Mouse (Mus musculus) heart, embryonic 13.5 days (tissue): ENCODE data around the gene Slc10a7. TPM values are rescaled to one million over a fixed set of nuclear protein-coding genes. Genes with fewer than 3 reads are reported as not detected.
A peak's percentile ranks its signal among the peaks of the same experiment; 100 is the strongest.
"Not testable (repeated sequence)": the region's sequence is repeated elsewhere in the genome, so short reads cannot be mapped to it uniquely, and the experiment has no call there.

ENCODE experiments used
- ATAC-seq: fragments of 200-750 bp; cut with Nextera tagmentation; 2 replicates; pipeline ENCODE4 v1.8.0; 2017; ENCODE audit warnings: moderate TSS enrichment; ENCODE audit not compliant: insufficient number of reproducible peaks, low FRiP score, low TSS enrichment; ENCODE audit errors: extremely low read depth
- H3K27ac ChIP-seq: fragments of 300-500 bp; sonication (generic); replicated peaks from 2 replicates; pipeline ENCODE4 v1.5.1; 2015; ENCODE audit warnings: moderate library complexity, mild to moderate bottlenecking, inconsistent platforms
- H3K27me3 ChIP-seq: fragments of 300-500 bp; sonication (generic); replicated peaks from 2 replicates; pipeline ENCODE4 v1.6.1; 2015; ENCODE audit warnings: mild to moderate bottlenecking, inconsistent platforms
- H3K36me3 ChIP-seq: fragments of 300-500 bp; sonication (generic); 2 replicates; pipeline ENCODE4 v1.6.1; 2015; ENCODE audit warnings: mild to moderate bottlenecking, inconsistent platforms
- H3K4me1 ChIP-seq: fragments of 300-500 bp; sonication (generic); 2 replicates; pipeline ENCODE4 v1.6.1; 2015; ENCODE audit warnings: inconsistent platforms
- H3K4me2 ChIP-seq: fragments of 300-500 bp; sonication (generic); 2 replicates; pipeline ENCODE4 v1.6.1; 2015; ENCODE audit warnings: inconsistent platforms, mild to moderate bottlenecking, moderate library complexity
- H3K4me3 ChIP-seq: fragments of 300-500 bp; sonication (generic); 2 replicates; pipeline ENCODE4 v1.5.1; 2015; ENCODE audit warnings: moderate library complexity, mild to moderate bottlenecking, inconsistent platforms
- H3K9ac ChIP-seq: fragments of 300-500 bp; sonication (generic); 2 replicates; pipeline ENCODE4 v1.6.1; 2015; ENCODE audit warnings: inconsistent platforms, mild to moderate bottlenecking, moderate library complexity
- H3K9me3 ChIP-seq: fragments of 300-500 bp; sonication (generic); 2 replicates; pipeline ENCODE4 v1.6.1; 2016; ENCODE audit warnings: inconsistent platforms
- WGBS: fragments of 180-500 bp; shearing (Covaris S2); methylation state at CpG from one replicate; pipeline ENCODE4 v1.1.7; 2015; ENCODE audit warnings: mixed read lengths; 5-methylcytosine and 5-hydroxymethylcytosine counted together
- polyA plus RNA-seq: library from polyadenylated mRNA; unstranded; fragments of >200 nt; fragmentation: Nextera tagmentation; extraction: Ambion mirVana; gene quantifications from 2 replicates; pipeline ENCODE4 v1.2.1, GENCODE M21; 2015

The Slc10a7 gene
- polyA plus RNA-seq, 1 experiment from 2014 or later = 10.5 TPM

DNA sequence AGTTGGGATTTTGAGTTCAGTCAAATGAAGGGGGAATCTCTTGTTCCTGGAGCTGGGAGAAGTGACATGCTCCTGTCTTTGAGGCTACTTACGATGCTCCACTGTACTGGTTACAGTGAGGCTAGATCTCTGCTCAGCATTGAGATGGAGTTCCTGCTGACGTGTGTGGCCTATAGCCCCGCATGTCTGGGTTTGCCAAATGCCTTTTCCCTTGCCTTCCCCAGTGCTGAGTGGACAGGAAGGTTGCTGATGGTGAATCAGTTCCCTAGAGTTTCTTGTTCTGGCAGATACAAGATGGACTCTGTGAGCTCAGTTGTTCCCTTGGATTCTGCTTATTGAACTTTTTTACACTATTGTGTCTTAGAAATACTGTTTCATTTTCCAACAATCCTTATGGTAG is 1.8 kb downstream of the Slc10a7 start:
- Histone ChIP-seq H3K4me3 (no peak overlapping the region), H3K27me3 (no peaks in the 10 kb centered on the region), H3K9me3 (no peaks in the 10 kb centered on the region), H3K9ac (0 out of 2 replicates have a peak overlapping the region, but pooled peaks have one; percentile 17), H3K36me3 (peaks cover 24% of the 10 kb centered on the region), H3K4me2 (peak overlapping the region; percentile 98), H3K4me1 (peaks cover 17% of the 10 kb centered on the region), H3K27ac (no peak overlapping the region)
- WGBS = 46% methylated on average over 3 of the region's 3 CpGs
- no peak for ATAC-seq

DNA sequence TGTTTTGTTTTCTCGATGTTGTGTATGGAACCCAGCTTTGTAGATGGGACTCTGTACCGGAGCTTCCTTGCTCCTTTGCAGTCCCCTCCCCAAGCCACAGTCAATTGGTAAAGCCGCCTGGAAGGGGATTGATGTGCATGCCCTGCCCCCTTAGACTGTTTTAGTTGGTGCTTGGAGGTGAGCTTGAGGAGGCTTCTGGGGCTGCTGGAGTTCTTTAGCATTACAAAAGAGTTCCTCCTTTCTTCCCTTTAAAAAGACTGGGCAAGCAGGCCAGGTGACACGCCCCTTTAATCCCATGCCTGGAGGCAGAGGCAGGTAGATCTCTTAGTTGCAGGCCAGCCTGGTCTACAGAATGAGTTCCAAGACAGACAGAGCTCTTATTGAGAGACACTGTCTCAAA is 4.0 kb downstream of the Slc10a7 start:
- 85% methylated on average over 4 of the region's 4 CpGs for WGBS
- H3K36me3 ChIP-seq = peaks cover 33% of the 10 kb centered on the region

DNA sequence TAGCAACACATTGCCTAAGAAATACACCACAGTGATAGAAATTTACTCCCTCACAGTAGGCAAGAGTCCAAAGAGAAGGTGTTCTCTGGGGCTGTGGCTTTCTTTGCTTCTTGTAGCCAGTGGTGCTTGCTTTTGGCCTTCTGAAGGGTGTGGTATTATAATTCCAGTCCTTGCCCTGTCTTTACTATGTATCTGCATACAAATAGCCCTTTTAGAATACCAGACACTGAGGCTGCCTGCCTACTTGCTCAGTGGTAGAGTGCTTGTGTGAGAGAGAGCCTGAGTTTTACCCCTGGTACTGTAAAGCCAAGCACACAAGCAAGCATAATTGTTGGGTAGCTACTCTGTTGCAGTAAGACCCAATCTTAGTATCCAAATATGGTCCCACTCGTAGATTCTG is 5.6 kb downstream of the Slc10a7 start:
- H3K27ac ChIP-seq = no peak overlapping the region
- no peak overlapping the region for H3K9ac ChIP-seq
- no peaks in the 10 kb centered on the region for H3K9me3 ChIP-seq
- no peak overlapping the region for H3K4me3 ChIP-seq
- ATAC-seq = no peak
- H3K27me3 ChIP-seq = no peaks in the 10 kb centered on the region
- WGBS = 84% methylated on average over 1 of the region's 1 CpGs
- H3K4me1 ChIP-seq = peaks cover 9% of the 10 kb centered on the region
- no peak overlapping the region for H3K4me2 ChIP-seq
- H3K36me3 ChIP-seq = peaks cover 35% of the 10 kb centered on the region

More for the DNA sequence above, 4.0 kb downstream of the Slc10a7 start:
- no peak overlapping the region for H3K27ac ChIP-seq
- H3K27me3 ChIP-seq = no peaks in the 10 kb centered on the region
- H3K4me2 ChIP-seq = no peak overlapping the region
- H3K4me1 ChIP-seq = peaks cover 9% of the 10 kb centered on the region
- ATAC-seq = no peak
- no peak overlapping the region for H3K9ac ChIP-seq
- no peak overlapping the region for H3K4me3 ChIP-seq
- no peaks in the 10 kb centered on the region for H3K9me3 ChIP-seq

DNA sequence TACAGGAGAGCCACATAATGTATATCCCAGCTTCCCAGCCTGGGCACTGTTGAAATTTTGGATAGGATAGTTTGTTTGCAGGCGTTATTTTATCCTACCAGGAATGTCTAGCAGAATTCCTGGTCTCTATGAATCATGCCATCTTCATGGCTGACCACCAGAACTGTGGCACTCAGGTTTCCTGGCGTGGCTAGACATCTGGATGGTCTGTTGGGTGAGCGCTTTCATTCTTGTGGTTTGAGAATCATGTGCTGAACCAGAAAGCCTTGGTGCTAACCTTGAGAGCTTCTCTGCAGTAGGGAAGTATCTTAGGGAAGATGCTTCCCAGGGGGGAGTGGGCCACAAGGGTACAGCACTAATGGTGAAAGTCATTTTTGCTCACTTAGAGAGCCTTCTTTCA is 6.0 kb downstream of the Slc10a7 start:
- WGBS = 88% methylated on average over 3 of the region's 3 CpGs
- no peak for ATAC-seq
- H3K36me3 ChIP-seq = peaks cover 35% of the 10 kb centered on the region
- no peak overlapping the region for H3K27ac ChIP-seq
- peaks cover 8% of the 10 kb centered on the region for H3K4me1 ChIP-seq
- no peak overlapping the region for H3K4me2 ChIP-seq
- no peaks in the 10 kb centered on the region for H3K27me3 ChIP-seq
- no peak overlapping the region for H3K4me3 ChIP-seq
- H3K9me3 ChIP-seq = no peaks in the 10 kb centered on the region
- no peak overlapping the region for H3K9ac ChIP-seq

DNA sequence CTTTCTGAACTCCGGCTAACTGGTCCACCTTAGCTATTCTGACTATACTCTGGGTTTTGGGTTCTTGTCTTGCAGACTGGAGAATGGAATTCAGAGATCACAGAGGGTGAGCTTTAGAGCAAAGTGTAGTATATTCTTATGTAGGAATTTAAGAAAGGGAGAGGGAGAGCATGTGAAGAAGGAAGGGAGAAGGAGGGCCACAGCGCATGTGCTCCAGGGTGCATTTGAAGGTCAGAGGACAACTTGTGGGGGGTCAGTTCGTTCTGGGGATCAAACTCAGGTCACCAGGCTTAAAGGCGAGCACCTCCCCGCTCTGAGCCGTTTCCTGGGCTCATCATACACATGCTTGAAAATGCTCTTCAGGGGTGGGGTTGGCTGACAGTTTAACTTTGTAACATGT is 24.8 kb downstream of the Slc10a7 start:
- Histone ChIP-seq H3K36me3 (peaks cover 53% of the 10 kb centered on the region), H3K9me3 (no peaks in the 10 kb centered on the region), H3K4me1 (no peaks in the 10 kb centered on the region), H3K27ac (no peak overlapping the region), H3K9ac (no peak overlapping the region), H3K27me3 (no peaks in the 10 kb centered on the region), H3K4me3 (no peak overlapping the region), H3K4me2 (no peak overlapping the region)
- WGBS = 77% methylated on average over 6 of the region's 6 CpGs
- ATAC-seq = no peak

DNA sequence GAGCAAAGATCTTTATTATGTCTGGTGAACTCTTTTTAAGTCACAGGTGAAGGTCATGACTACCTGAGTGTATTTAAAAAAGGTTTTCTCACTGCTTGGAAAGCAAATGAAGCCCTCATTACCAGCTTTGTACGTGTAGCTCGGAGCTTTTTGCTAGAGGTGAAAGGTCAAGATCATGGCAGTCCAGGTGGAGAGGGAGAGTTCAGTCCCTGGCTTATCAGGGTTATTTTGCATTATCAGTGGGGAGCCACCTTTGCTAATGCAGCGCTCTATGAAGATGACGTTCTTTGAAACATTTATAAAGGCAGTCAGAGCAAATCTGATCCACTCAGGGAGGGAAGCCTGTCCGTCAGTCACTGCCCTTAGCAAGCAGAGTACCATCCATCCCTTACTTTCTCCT is 27.6 kb downstream of the Slc10a7 start:
- no peaks in the 10 kb centered on the region for H3K4me1 ChIP-seq
- H3K27me3 ChIP-seq = no peaks in the 10 kb centered on the region
- no peak for ATAC-seq
- no peak overlapping the region for H3K9ac ChIP-seq
- no peak overlapping the region for H3K4me3 ChIP-seq
- peaks cover 50% of the 10 kb centered on the region for H3K36me3 ChIP-seq
- no peak overlapping the region for H3K4me2 ChIP-seq
- no peak overlapping the region for H3K27ac ChIP-seq
- WGBS = 75% methylated on average over 5 of the region's 5 CpGs
- no peaks in the 10 kb centered on the region for H3K9me3 ChIP-seq

DNA sequence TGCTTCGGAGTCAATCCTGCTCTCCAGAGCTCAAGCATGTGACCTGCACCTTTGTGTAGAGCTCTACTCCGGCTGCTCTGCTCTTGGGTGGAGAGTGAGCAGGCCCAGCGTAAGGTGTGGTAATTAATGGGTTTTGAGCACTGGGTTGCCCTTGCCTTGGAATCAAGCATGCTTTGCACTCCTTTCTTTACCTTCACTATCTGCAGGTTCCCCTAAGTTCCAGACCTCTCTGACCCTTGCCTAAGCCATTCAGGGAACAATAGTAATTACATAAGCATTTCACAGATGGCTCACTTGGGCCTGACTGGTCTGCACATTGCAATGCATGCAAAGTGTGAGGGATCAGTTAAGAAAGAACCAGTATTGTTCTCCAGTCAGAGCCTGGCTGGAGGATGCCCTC is 28.6 kb downstream of the Slc10a7 start:
- Histone ChIP-seq H3K36me3 (peaks cover 52% of the 10 kb centered on the region), H3K4me3 (no peak overlapping the region), H3K9ac (no peak overlapping the region), H3K9me3 (no peaks in the 10 kb centered on the region), H3K4me2 (no peak overlapping the region), H3K4me1 (no peaks in the 10 kb centered on the region), H3K27ac (no peak overlapping the region), H3K27me3 (no peaks in the 10 kb centered on the region)
- no peak for ATAC-seq
- WGBS = 85% methylated on average over 3 of the region's 3 CpGs

DNA sequence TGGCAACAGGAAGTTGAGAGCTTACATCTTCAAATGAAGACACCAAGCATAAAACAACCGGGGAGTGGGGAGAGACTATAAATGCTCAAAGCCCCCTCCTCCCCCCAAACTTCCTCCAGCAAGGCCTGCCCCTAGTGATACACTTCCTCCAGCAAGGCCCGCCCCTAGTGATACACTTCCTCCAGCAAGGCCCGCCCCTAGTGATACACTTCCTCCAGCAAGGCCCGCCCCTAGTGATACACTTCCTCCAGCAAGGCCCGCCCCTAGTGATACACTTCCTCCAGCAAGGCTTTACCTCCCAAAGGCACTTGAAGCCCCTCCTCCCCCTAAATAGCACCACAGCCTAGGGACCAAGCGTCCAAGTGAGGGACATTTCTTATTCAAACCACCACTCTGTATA is 33.5 kb downstream of the Slc10a7 start:
- H3K27ac ChIP-seq, H3K9me3 ChIP-seq, H3K4me2 ChIP-seq, H3K9ac ChIP-seq, H3K27me3 ChIP-seq, H3K4me3 ChIP-seq, ATAC-seq: not testable (repeated sequence)
- WGBS = 82% methylated on average over 4 of the region's 6 CpGs
- H3K4me1 ChIP-seq = peaks cover 14% of the 10 kb centered on the region
- peaks cover 51% of the 10 kb centered on the region for H3K36me3 ChIP-seq

DNA sequence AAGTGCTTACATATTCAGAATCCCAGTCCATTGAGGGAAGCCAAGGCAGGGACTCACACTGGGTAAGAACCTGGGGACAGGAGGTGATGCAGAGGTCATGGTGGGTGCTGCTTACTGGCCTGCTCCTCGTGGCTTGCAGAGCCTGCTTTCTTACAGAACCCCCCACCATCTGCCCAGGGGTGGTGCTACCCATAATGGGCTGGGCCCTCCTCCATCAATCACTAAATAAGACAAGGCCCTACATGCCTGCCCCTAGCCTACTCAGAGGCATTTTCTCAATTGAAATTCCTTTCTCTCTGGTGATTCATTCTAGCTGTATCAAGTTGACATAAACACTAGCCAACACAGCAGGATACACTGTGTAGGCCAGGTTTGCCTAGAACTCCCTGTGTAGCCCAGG is 34.5 kb downstream of the Slc10a7 start:
- H3K36me3 ChIP-seq = peaks cover 43% of the 10 kb centered on the region
- no peak overlapping the region for H3K4me3 ChIP-seq
- no peaks in the 10 kb centered on the region for H3K9me3 ChIP-seq
- no peak overlapping the region for H3K27ac ChIP-seq
- peaks cover 14% of the 10 kb centered on the region for H3K4me1 ChIP-seq
- no peak overlapping the region for H3K9ac ChIP-seq
- ATAC-seq = no peak
- H3K27me3 ChIP-seq = no peaks in the 10 kb centered on the region
- WGBS = 36% methylated on average over 1 of the region's 1 CpGs
- H3K4me2 ChIP-seq = no peak overlapping the region

DNA sequence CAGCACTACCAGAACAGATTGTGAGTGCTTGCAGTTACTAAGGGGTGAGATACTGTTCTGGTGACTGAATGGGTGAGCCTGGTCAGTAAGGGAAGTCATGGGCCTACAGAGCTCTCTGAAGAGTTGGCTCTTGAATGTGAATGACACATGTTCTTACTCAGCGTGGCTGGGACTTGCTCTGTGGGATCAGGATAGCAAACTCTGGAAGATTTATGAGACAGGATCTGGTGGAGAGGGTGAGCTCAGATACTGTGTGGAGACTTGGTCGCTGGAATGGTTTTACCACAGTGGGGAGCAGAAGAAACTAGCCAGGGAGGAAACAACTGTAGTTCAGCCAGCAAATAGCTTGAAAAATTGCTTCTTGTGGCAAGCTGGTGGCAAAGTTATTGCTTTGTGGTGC is 35.4 kb downstream of the Slc10a7 start:
- H3K4me3 ChIP-seq = no peak overlapping the region
- H3K9me3 ChIP-seq = no peaks in the 10 kb centered on the region
- peaks cover 41% of the 10 kb centered on the region for H3K36me3 ChIP-seq
- WGBS = 76% methylated on average over 2 of the region's 2 CpGs
- no peak overlapping the region for H3K27ac ChIP-seq
- no peak overlapping the region for H3K9ac ChIP-seq
- no peak overlapping the region for H3K4me2 ChIP-seq
- ATAC-seq = no peak
- no peaks in the 10 kb centered on the region for H3K27me3 ChIP-seq
- peaks cover 21% of the 10 kb centered on the region for H3K4me1 ChIP-seq

DNA sequence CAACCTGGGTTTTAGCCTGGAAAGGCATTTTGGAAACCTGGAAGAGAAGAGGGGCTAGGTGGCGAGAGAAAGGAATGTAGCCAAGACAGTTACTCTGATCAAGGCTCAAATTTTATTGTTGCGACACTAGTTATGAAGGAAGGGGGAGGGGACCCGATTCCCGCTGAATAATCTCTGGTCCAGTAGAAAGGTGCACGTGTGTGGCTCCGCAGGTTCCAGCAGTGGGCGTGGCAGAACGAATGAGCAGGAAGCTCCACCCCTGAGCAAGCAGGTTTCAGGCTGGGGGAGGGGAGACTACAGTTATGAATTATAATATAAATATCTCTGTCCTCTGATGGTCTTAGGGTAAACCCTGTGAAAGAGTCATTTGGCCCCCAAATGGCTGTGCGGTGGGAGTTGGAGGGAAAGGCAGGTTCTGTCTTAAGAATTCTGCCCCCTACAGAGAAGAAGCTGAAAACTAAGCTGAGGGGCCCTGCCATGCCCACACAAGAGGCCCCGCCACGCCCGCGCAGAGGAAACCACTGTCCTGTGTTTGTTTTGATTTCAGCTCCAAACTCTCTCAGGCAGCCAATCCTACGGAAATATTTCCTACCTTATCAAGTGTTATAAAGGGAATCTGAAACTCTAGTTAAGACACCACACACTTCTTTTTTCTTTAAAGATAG is 36.1 kb downstream of the Slc10a7 start:
- H3K27me3 ChIP-seq, H3K9ac ChIP-seq, H3K4me2 ChIP-seq, H3K27ac ChIP-seq, H3K4me3 ChIP-seq, ATAC-seq, H3K9me3 ChIP-seq: not testable (repeated sequence)
- Histone ChIP-seq H3K4me1 (peaks cover 29% of the 10 kb centered on the region), H3K36me3 (peaks cover 34% of the 10 kb centered on the region)
- 43% methylated on average over 9 of the region's 14 CpGs for WGBS

DNA sequence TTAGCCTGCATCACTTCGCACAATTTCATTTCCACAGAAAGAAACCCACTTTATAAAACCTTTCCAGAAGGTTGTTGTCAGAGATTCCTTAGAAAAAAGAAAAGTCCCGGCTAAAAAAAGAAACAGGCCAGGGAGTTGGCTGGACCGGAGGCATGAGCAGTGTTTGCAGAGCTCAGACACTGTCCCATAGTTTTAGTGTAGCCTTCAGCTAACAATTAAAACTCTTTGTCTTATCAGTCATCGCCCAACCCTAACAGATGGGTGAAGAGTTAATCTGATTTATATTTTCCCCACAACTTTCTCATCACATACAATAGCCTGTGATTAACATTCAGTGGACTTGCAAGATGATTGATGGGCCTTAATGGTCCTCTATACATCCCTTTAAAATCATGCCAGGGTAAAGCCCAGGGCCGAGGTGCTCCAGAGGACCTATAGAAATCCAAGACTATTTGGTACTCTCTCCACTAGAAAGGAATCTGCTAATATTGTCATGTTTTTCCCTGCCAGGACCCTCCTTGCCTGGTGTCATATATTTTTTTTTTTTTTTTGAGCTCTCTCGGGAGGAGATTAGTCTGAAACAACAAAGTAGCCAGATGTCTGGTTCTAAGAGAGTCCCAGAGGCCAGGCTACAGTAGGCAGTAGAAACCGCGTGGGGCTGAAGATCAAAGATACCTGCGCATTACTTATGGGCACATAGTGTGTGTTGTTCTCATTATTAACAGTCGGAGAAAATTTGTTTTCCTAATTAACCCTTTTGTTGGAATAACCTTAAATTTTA is 41.0 kb downstream of the Slc10a7 start:
- H3K4me1 ChIP-seq = peaks cover 29% of the 10 kb centered on the region
- H3K9me3 ChIP-seq = no peaks in the 10 kb centered on the region
- H3K36me3 ChIP-seq = peaks cover 8% of the 10 kb centered on the region; the same call in 1 of the 2 replicates
- ATAC-seq = no peak
- H3K27ac ChIP-seq = 0 out of 2 replicates have a peak overlapping the region, but pooled peaks have one; percentile 2
- H3K4me3 ChIP-seq = no peak overlapping the region
- H3K9ac ChIP-seq = no peak overlapping the region
- 42% methylated on average over 10 of the region's 10 CpGs for WGBS
- no peaks in the 10 kb centered on the region for H3K27me3 ChIP-seq
- H3K4me2 ChIP-seq = peak overlapping the region; percentile 7; the same call in 1 of the 2 replicates
